Mouse (Mus musculus) limb, embryonic 11.5 days (tissue): ENCODE measurements around the gene Cnnm1. TPM values are rescaled to one million over a fixed set of nuclear protein-coding genes. Genes with fewer than 3 reads are reported as not detected.

Experiments used
- ATAC-seq: fragments of 200-750 bp; cut with Nextera tagmentation; 2 replicates; pipeline ENCODE4 v1.8.0; 2017; ENCODE audit warnings: low read depth; ENCODE audit not compliant: insufficient number of reproducible peaks, low FRiP score, low TSS enrichment
- DNase-seq: peaks from one replicate; pipeline ENCODE4 v3.0.0-alpha.2; 2015; ENCODE audit warnings: low spot score
- H3K27ac ChIP-seq: fragments of 300-500 bp; sonication (generic); replicated peaks from 2 replicates; pipeline ENCODE4 v1.5.1; 2014; ENCODE audit warnings: low read depth, mild to moderate bottlenecking, low read length
- H3K27me3 ChIP-seq: fragments of 300-500 bp; sonication (generic); 2 replicates; pipeline ENCODE4 v1.6.1; 2014; ENCODE audit warnings: mild to moderate bottlenecking, low read length, mixed read lengths; ENCODE audit not compliant: control insufficient read depth, insufficient read depth
- H3K36me3 ChIP-seq: fragments of 300-500 bp; sonication (generic); 2 replicates; pipeline ENCODE4 v1.6.1; 2014; ENCODE audit warnings: mild to moderate bottlenecking, low read length, moderate library complexity, mixed read lengths; ENCODE audit not compliant: control insufficient read depth, insufficient read depth
- H3K4me1 ChIP-seq: fragments of 300-500 bp; sonication (generic); 2 replicates; pipeline ENCODE4 v1.6.1; 2014; ENCODE audit warnings: low read length, mixed read lengths; ENCODE audit not compliant: control insufficient read depth, insufficient read depth
- H3K4me2 ChIP-seq: fragments of 300-500 bp; sonication (generic); 2 replicates; pipeline ENCODE4 v1.6.1; 2014; ENCODE audit warnings: low read depth, mild to moderate bottlenecking, moderate library complexity; ENCODE audit not compliant: severe bottlenecking
- H3K4me3 ChIP-seq: fragments of 300-500 bp; sonication (generic); 2 replicates; pipeline ENCODE4 v1.5.1; 2014; ENCODE audit warnings: low read depth, low read length
- H3K9ac ChIP-seq: fragments of 300-500 bp; sonication (generic); 2 replicates; pipeline ENCODE4 v1.6.1; 2014; ENCODE audit warnings: mild to moderate bottlenecking, low read length
- H3K9me3 ChIP-seq: fragments of 300-500 bp; sonication (generic); 2 replicates; pipeline ENCODE4 v1.6.1; 2016; ENCODE audit warnings: low read length; ENCODE audit not compliant: control insufficient read depth
- WGBS: fragments of 180-500 bp; shearing (Covaris S2); extraction: QIAGEN DNeasy Blood & Tissue Kit; methylation state at CpG from one replicate; pipeline ENCODE4 v1.1.7; 2014; 5-methylcytosine and 5-hydroxymethylcytosine counted together
- polyA plus RNA-seq: library from polyadenylated mRNA; unstranded; fragments of >200 nt; fragmentation: Nextera tagmentation; extraction: Ambion mirVana; gene quantifications from 2 replicates; pipeline ENCODE4 v1.2.1, GENCODE M21; 2014

The Cnnm1 gene
- polyA plus RNA-seq, 1 experiment from 2014 or later: 0.48 TPM

GRCm38 (mm10) chr19:43546337-43547117 is 106.3 kb downstream of the Cnnm1 start:
- H3K4me2 ChIP-seq: peak overlapping the region; percentile 20
- H3K36me3 ChIP-seq: no peaks in the 10 kb centered on the region
- no peaks in the 10 kb centered on the region for H3K4me1 ChIP-seq
- WGBS: 9% methylated on average over 19 of the region's 19 CpGs
- no peak overlapping the region for H3K4me3 ChIP-seq
- no peak for ATAC-seq
- H3K27ac ChIP-seq: no peak overlapping the region
- H3K9ac ChIP-seq: no peak overlapping the region
- peak; percentile 32 for DNase-seq
- H3K27me3 ChIP-seq: no peaks in the 10 kb centered on the region
- no peaks in the 10 kb centered on the region for H3K9me3 ChIP-seq

Other genes starting within 250 kb of the Cnnm1 start
- gene Hpse2, start 52.1 kb upstream of the Cnnm1 start, polyA plus RNA-seq: 4.6 and 5.8 TPM in 2 replicates
- gene Got1, start 84.2 kb downstream of the Cnnm1 start, polyA plus RNA-seq: 41.0 and 45.6 TPM in 2 replicates
- gene Nkx2-3, start 171.9 kb downstream of the Cnnm1 start, polyA plus RNA-seq: not detected in 2 replicates
- 10.3 and 11.2 TPM in 2 replicates for gene Slc25a28, start 234.4 kb downstream of the Cnnm1 start, polyA plus RNA-seq
- gene Entpd7, start 249.2 kb downstream of the Cnnm1 start, polyA plus RNA-seq: 13.7 and 16.7 TPM in 2 replicates